Mouse (Mus musculus) thymus, postnatal 10 days (tissue): ENCODE data around the gene Epha2.

Source experiments
- DNase-seq, 2 experiments: peaks; one replicate each; pipeline ENCODE4 v3.0.0; 2021; ENCODE audit warnings: low spot score in 2 of 2

The Epha2 gene

DNA sequence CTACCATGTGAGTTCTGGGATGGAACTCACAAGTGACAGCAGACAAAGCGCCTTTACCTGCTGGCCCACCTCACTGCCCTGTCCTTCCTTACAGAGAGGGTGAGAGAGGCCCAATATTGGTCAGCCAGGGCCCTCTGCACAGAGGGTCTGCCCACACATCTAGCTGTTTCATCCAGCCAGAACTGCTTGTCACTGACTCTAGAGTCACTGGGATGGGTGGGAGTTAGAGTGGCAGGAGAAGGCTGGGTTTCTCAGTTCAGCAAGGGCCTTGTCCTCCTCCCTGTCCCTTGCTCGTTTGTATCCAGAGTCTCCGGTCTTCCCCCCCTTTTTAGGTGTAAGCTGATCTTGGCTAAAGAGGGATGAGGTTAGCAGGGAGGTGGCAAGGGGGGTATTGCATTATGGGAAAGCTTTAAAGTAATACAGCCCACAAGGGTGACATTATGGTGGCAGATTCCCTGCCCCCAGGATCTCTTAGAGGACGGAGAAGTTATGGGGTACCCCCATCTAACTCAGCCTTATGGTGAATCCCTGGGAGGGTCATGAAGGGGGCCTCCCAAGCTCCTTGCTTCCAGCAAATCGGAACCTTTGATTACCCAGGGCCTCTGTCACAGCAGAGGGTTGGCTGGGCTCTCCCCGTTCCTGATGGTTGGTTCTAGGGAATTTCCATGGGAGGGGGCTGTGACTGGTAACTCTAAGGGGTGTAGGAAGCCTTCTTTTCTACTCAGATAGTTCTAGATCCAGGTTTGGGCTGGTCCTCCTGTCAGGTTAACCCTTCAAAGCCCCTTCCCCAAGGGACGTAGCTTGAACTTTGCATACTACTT lies 2.6 kb downstream of the Epha2 start:
- DNase-seq, result no peak

DNA sequence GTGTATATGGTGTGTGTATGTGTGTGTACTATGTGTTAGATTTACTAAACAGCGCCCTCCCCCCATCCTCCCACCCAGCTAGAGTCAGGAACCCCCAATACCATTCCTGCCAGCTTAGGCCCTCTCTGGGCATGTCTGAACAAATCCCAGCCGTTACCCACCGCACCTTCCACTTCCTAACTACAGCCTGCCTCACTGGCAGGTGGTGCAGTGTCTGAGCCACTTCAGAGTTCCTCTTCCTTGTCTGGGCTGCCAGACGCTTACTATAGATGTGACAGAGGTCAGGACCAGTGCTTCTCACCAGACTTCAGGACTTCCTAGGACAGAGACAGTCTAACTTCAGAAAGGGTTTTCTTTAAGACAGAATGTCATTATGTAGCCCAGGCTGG lies 3.2 kb downstream of the Epha2 start:
- DNase-seq, result no peak

DNA sequence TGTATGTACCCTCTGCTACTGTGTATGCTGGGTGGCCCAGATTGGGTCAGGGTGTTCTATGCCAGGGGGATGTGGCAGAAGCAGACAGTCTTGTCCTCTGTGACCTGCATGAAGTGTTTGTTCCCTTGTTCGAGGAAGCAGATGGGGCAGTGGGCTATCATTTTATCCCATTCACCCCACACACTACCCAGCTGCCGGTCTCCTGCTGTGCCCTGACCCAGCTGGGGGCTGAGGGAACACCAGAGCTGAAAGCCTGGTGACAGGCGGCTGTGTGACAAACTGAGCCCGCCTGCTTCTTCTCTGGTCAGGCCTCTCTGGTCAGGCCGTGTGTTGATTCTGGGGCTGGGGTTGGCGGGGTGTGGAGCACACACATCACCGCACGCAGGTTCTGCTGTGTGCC lies 5.0 kb downstream of the Epha2 start:
- DNase-seq, result no peak

GRCm38 (mm10) chr4:141308381-141308780 lies 7.3 kb downstream of the Epha2 start:
- DNase-seq, result no peak

GRCm38 (mm10) chr4:141308857-141309772 lies 8.1 kb downstream of the Epha2 start:
- DNase-seq, result no peak

DNA sequence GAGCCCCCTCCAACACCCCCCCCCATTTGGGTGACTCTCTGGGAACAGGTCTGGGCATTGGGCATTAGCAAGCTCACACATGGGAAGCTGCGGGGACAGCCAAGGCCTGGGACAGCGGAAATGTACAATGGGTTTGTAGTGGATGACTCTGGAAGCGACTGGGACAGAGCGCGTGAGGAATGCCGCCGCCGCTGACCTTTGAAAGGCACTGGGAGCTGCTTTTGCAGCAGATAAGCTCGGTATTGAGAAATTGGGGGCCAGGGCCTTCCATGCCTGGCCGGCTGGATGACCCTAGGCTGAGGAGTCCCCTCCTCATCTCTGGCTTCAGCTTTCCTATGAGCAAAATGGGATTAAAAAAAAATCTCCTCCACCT lies 8.7 kb downstream of the Epha2 start:
- no peak for DNase-seq

- DNase-seq, result no peak
These were observed 9.2 kb downstream of the Epha2 start for GRCm38 (mm10) chr4:141310191-141310606.

GRCm38 (mm10) chr4:141311078-141311477 lies 10.0 kb downstream of the Epha2 start:
- DNase-seq, result no peak

- DNase-seq, result no peak
These were observed 10.5 kb downstream of the Epha2 start for GRCm38 (mm10) chr4:141311506-141311905.

- no peak for DNase-seq
These were observed 10.9 kb downstream of the Epha2 start for GRCm38 (mm10) chr4:141311908-141312307.

- no peak for DNase-seq
These were observed 11.6 kb downstream of the Epha2 start for GRCm38 (mm10) chr4:141312513-141313131.

DNA sequence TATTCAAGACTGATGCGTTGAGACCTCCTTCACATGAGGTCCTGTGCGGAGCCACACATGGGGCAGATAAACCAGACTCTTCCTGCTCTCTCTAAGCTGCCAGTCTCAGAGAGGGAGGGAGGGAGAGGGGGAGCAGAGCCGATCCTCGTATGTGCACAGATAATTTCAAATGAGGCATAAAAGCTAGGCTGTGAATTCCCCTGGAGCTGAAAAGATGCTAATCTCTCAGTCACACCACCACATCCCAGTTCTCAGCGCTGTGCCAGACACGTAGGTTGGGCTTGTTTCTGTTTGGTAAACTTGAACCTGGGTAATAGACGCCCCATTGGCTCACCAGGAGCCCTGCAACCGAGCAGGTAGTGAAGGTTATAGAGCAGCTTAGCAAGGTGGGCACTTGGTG lies 12.4 kb downstream of the Epha2 start:
- DNase-seq, result no peak

GRCm38 (mm10) chr4:141313924-141314323 lies 12.9 kb downstream of the Epha2 start:
- no peak for DNase-seq

DNA sequence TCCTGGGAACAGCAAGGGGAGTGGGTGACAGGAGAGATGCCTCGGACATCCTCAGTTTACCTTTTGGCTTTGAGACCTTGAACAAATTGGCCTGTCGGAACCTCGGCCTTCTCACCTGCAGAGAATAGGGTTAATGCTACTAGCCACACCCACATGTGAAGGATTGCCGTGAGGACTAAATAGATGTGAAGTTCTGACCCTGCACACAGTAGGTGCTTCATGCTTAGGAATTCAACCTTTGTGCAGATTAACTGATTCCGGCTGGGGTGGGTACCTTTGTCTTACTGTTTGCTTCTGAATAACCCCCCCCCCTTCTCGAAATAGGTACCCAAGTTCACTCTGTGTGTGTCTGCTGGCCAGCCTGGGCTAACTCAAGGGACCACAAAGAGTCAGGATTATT lies 13.7 kb downstream of the Epha2 start:
- DNase-seq, result no peak

GRCm38 (mm10) chr4:141316023-141316422 lies 15.0 kb downstream of the Epha2 start:
- no peak for DNase-seq

DNA sequence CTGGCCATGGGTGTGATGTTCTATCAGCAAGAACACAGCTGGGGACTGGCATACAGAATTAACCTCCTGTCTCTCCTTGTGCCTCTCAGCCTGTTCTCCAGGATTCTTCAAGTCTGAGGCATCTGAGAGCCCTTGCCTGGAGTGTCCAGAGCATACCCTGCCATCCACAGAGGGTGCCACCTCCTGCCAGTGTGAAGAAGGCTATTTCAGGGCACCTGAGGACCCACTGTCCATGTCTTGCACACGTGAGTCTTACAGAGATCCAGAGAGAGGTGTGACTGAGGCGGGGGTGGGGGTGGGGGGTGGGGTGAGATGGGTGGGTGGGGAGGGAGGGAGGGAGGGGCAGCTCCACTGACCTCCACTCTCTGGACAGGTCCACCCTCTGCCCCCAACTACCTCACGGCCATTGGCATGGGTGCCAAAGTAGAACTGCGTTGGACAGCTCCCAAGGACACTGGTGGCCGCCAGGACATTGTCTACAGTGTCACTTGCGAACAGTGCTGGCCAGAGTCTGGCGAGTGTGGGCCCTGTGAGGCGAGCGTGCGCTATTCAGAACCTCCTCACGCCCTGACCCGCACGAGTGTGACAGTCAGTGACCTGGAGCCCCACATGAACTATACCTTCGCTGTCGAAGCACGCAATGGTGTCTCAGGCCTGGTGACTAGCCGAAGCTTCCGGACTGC lies 15.6 kb downstream of the Epha2 start:
- DNase-seq, result no peak

- no peak for DNase-seq
These were observed 16.9 kb downstream of the Epha2 start for GRCm38 (mm10) chr4:141317914-141318313.

DNA sequence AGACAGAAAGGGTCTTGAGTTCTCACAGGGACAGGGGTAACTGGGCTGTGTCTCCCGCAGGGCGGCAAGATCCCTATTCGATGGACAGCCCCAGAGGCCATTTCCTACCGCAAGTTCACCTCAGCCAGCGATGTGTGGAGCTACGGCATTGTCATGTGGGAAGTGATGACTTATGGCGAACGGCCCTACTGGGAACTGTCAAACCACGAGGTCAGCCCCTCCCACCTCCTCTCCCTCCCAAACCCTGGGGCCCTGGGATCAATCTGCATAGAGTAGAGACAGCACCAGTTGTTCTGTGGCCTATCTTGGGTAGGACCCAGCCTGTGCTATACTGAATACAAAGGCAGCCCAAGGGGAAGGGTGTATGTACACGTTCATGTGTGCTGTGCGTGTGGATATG lies 21.5 kb downstream of the Epha2 start:
- no peak for DNase-seq

DNA sequence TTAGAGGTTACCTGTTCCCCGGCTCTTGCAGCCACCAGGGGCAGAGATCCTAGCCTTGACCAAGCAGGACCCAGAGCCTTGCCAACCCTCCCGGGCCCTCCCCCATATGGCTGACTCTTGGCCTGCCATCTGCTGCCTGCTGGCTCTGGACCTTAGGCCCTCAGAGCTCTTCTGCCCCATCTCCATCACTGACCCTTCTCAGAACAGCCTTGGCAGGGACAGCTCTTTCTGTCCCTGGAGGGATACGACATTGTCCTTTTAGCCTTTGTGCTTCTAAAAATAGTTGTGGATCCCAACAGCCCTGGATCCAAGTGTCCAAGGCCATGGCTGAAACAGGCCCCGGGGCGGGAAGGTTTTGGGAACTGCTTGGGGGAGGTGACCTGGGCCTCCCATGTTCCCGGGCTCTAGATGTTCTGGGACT lies 23.7 kb downstream of the Epha2 start:
- no peak for DNase-seq

- no peak for DNase-seq
These were observed 24.6 kb downstream of the Epha2 start for GRCm38 (mm10) chr4:141325636-141326035.

DNA sequence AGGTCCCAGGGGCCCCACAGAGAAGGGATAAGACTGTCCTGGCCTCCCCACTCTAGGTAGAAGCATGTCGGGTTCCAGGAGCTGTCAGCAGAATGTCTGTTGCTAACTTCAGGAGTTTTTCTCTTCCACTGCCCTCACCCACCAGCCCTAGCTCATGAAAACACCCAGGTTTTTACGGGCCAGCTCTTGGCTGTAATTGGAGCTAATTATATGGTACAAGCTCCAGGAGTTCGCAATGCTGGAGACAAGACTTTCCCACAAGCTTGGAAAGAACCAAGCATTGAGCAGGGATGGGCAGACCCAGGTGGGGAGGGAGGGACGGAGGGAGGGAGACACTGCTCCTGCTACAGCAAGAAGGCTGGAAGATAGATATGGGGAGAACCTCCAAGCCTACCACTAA lies 26.0 kb downstream of the Epha2 start:
- DNase-seq, result no peak

DNA sequence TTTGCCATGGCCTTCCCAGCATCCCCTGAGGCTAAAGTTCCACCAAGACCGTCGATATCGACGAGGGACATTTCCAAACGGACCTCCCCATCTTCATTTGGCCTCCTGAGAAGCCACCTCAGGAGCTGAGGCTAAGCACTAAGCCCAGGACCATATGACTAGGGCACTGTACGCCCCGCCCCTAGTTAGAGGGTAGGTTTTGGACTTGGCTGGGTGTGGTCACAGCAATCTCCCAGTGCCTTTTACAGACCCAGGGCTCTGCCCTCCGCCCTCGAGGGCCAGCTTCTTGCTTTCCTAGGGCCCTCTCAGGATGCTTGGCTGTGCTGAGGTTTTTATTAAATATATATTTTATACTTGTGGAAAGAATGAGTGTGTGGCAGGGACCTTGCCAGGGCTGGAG lies 27.7 kb downstream of the Epha2 start:
- DNase-seq, result no peak
